Mouse (Mus musculus) liver, embryonic 11.5 days (tissue): Measurements from ENCODE around the gene Zfp867. TPM values are rescaled to one million over a fixed set of nuclear protein-coding genes. Genes with fewer than 3 reads are reported as not detected.

ENCODE experiments used
- ATAC-seq: fragments of 200-750 bp; cut with Nextera tagmentation; replicated peaks from 2 replicates; pipeline ENCODE4 v1.8.0; 2017; ENCODE audit warnings: moderate number of reproducible peaks, mild to moderate bottlenecking, moderate TSS enrichment, moderate library complexity; ENCODE audit not compliant: low FRiP score
- DNase-seq: peaks from one replicate; pipeline ENCODE4 v3.0.0-alpha.2; 2017; ENCODE audit warnings: low spot score
- H3K27ac ChIP-seq: fragments of 300-500 bp; sonication (generic); 2 replicates; pipeline ENCODE4 v1.5.1; 2014; ENCODE audit warnings: mild to moderate bottlenecking, low read depth, low read length, control low read depth
- H3K27me3 ChIP-seq: fragments of 300-500 bp; sonication (generic); replicated peaks from 2 replicates; pipeline ENCODE4 v1.6.1; 2014; ENCODE audit warnings: low read length, mixed read lengths; ENCODE audit not compliant: control insufficient read depth, insufficient read depth
- H3K36me3 ChIP-seq: fragments of 300-500 bp; sonication (generic); 2 replicates; pipeline ENCODE4 v1.6.1; 2014; ENCODE audit warnings: mild to moderate bottlenecking, low read length, moderate library complexity, mixed read lengths; ENCODE audit not compliant: control insufficient read depth, insufficient read depth
- H3K4me1 ChIP-seq: fragments of 300-500 bp; sonication (generic); replicated peaks from 2 replicates; pipeline ENCODE4 v1.6.1; 2014; ENCODE audit warnings: low read length, mixed read lengths; ENCODE audit not compliant: control insufficient read depth, insufficient read depth
- H3K4me2 ChIP-seq: fragments of 300-500 bp; sonication (generic); 2 replicates; pipeline ENCODE4 v1.6.1; 2014; ENCODE audit warnings: mild to moderate bottlenecking, control low read depth, moderate library complexity
- H3K4me3 ChIP-seq: fragments of 300-500 bp; sonication (generic); 2 replicates; pipeline ENCODE4 v1.5.1; 2014; ENCODE audit warnings: low read depth, low read length, control low read depth
- H3K9ac ChIP-seq: fragments of 300-500 bp; sonication (generic); 2 replicates; pipeline ENCODE4 v1.6.1; 2014; ENCODE audit warnings: low read depth, low read length, control low read depth
- H3K9me3 ChIP-seq: fragments of 300-500 bp; sonication (generic); 2 replicates; pipeline ENCODE4 v1.6.1; 2016; ENCODE audit warnings: low read length, inconsistent platforms, mixed read lengths; ENCODE audit not compliant: control insufficient read depth
- WGBS: fragments of 180-500 bp; shearing (Covaris S2); extraction: QIAGEN DNeasy Blood & Tissue Kit; methylation state at CpG from one replicate; pipeline ENCODE4 v1.1.7; 2014; 5-methylcytosine and 5-hydroxymethylcytosine counted together
- polyA plus RNA-seq: library from polyadenylated mRNA; unstranded; fragments of >200 nt; fragmentation: Nextera tagmentation; extraction: Ambion mirVana; gene quantifications from 2 replicates; pipeline ENCODE4 v1.2.1, GENCODE M21; 2014

The Zfp867 gene
- polyA plus RNA-seq, 1 experiment from 2014 or later = 3.6 TPM

GRCm38 (mm10) chr11:59506713-59507074, 34.4 kb upstream of the Zfp867 start:
- ATAC-seq = no peak
- no peaks in the 10 kb centered on the region for H3K9me3 ChIP-seq
- WGBS = 6% methylated on average over 14 of the region's 14 CpGs
- peaks cover 22% of the 10 kb centered on the region for H3K36me3 ChIP-seq
- H3K27me3 ChIP-seq = no peaks in the 10 kb centered on the region
- H3K4me2 ChIP-seq = peak overlapping the region; percentile 89
- DNase-seq = no peak
- peaks cover 9% of the 10 kb centered on the region for H3K4me1 ChIP-seq
- H3K4me3 ChIP-seq = peak overlapping the region; percentile 88
- H3K27ac ChIP-seq = peak overlapping the region; percentile 84
- peak overlapping the region; percentile 84 for H3K9ac ChIP-seq

- Histone ChIP-seq H3K4me3 (peak overlapping the region; percentile 88), H3K27me3 (no peaks in the 10 kb centered on the region), H3K9me3 (no peaks in the 10 kb centered on the region), H3K27ac (peak overlapping the region; percentile 84), H3K4me1 (peaks cover 9% of the 10 kb centered on the region), H3K36me3 (peaks cover 26% of the 10 kb centered on the region), H3K4me2 (peak overlapping the region; percentile 89), H3K9ac (peak overlapping the region; percentile 84)
- WGBS = under 1% methylated on average over 69 of the region's 71 CpGs
- DNase-seq = peak; percentile 87
- peak; percentile 85 for ATAC-seq
Measured at GRCm38 (mm10) chr11:59505839-59506712, 33.8 kb upstream of the Zfp867 start.

GRCm38 (mm10) chr11:59505351-59505838, 33.1 kb upstream of the Zfp867 start:
- Histone ChIP-seq H3K36me3 (peaks cover 31% of the 10 kb centered on the region), H3K27ac (peak overlapping the region; percentile 84), H3K4me1 (peaks cover 9% of the 10 kb centered on the region), H3K4me3 (peak overlapping the region; percentile 88), H3K9me3 (no peaks in the 10 kb centered on the region), H3K4me2 (peak overlapping the region; percentile 89), H3K27me3 (no peaks in the 10 kb centered on the region), H3K9ac (peak overlapping the region; percentile 84)
- peak; percentile 76 for DNase-seq
- ATAC-seq = peak; percentile 60
- 1% methylated on average over 21 of the region's 21 CpGs for WGBS

GRCm38 (mm10) chr11:59501978-59502700, 29.9 kb upstream of the Zfp867 start:
- no peaks in the 10 kb centered on the region for H3K27me3 ChIP-seq
- H3K4me1 ChIP-seq = peaks cover 6% of the 10 kb centered on the region
- no peaks in the 10 kb centered on the region for H3K9me3 ChIP-seq
- no peak for ATAC-seq
- H3K9ac ChIP-seq = no peak overlapping the region
- peaks cover 59% of the 10 kb centered on the region for H3K36me3 ChIP-seq
- H3K4me3 ChIP-seq = no peak overlapping the region
- WGBS = 79% methylated on average over 5 of the region's 5 CpGs
- no peak overlapping the region for H3K4me2 ChIP-seq
- H3K27ac ChIP-seq = no peak overlapping the region
- DNase-seq = no peak

GRCm38 (mm10) chr11:59497747-59498146, 25.5 kb upstream of the Zfp867 start:
- Histone ChIP-seq H3K27ac (no peak overlapping the region), H3K27me3 (no peaks in the 10 kb centered on the region), H3K4me2 (no peak overlapping the region), H3K4me1 (no peaks in the 10 kb centered on the region), H3K36me3 (peaks cover 68% of the 10 kb centered on the region), H3K9me3 (no peaks in the 10 kb centered on the region), H3K9ac (no peak overlapping the region), H3K4me3 (no peak overlapping the region)
- WGBS = 88% methylated on average over 7 of the region's 7 CpGs
- ATAC-seq (no peak), DNase-seq (no peak)

GRCm38 (mm10) chr11:59496672-59497310, 24.5 kb upstream of the Zfp867 start:
- no peak for ATAC-seq
- no peaks in the 10 kb centered on the region for H3K9me3 ChIP-seq

GRCm38 (mm10) chr11:59486222-59486621, 13.9 kb upstream of the Zfp867 start:
- Histone ChIP-seq H3K4me1 (no peaks in the 10 kb centered on the region), H3K4me3 (no peak overlapping the region), H3K36me3 (peaks cover 29% of the 10 kb centered on the region), H3K4me2 (no peak overlapping the region), H3K9me3 (no peaks in the 10 kb centered on the region), H3K27me3 (no peaks in the 10 kb centered on the region), H3K27ac (no peak overlapping the region), H3K9ac (no peak overlapping the region)
- DNase-seq (no peak), ATAC-seq (no peak)
- 84% methylated on average over 8 of the region's 8 CpGs for WGBS

More at GRCm38 (mm10) chr11:59496672-59497310, 24.5 kb upstream of the Zfp867 start:
- no peak for DNase-seq
- 71% methylated on average over 6 of the region's 6 CpGs for WGBS
- Histone ChIP-seq H3K27me3 (no peaks in the 10 kb centered on the region), H3K9ac (no peak overlapping the region), H3K4me3 (no peak overlapping the region), H3K4me1 (no peaks in the 10 kb centered on the region), H3K4me2 (no peak overlapping the region), H3K27ac (no peak overlapping the region), H3K36me3 (peaks cover 65% of the 10 kb centered on the region)

GRCm38 (mm10) chr11:59485641-59486040, 13.4 kb upstream of the Zfp867 start:
- Histone ChIP-seq H3K4me1 (no peaks in the 10 kb centered on the region), H3K27ac (no peak overlapping the region), H3K9me3 (no peaks in the 10 kb centered on the region), H3K9ac (no peak overlapping the region), H3K4me3 (no peak overlapping the region), H3K36me3 (peaks cover 24% of the 10 kb centered on the region), H3K27me3 (no peaks in the 10 kb centered on the region), H3K4me2 (no peak overlapping the region)
- 68% methylated on average over 2 of the region's 2 CpGs for WGBS
- ATAC-seq (no peak), DNase-seq (no peak)
